Mouse (Mus musculus): Measurements from ENCODE around the gene Cacna2d1. TPM values are rescaled to one million over a fixed set of nuclear protein-coding genes. Genes with fewer than 3 reads are reported as not detected.
A peak's percentile ranks its signal among the peaks of the same experiment; 100 is the strongest.

Gene Cacna2d1
- polyA plus RNA-seq, 1 experiment from 2014 or later = 13.3 TPM

GRCm38 (mm10) chr5:16035259-16035658, 100.8 kb downstream of the Cacna2d1 start:
- no peaks in the 10 kb centered on the region for H3K27me3 ChIP-seq (ENCODE audit: insufficient read depth, low read length)
- H3K4me3 ChIP-seq (ENCODE audit: low read length) = no peak overlapping the region
- H3K9ac ChIP-seq (replicated peaks; ENCODE audit: low read length) = no peak overlapping the region
- WGBS = 73% methylated on average over 1 of the region's 1 CpGs
- H3K9me3 ChIP-seq (ENCODE audit: low read length) = no peaks in the 10 kb centered on the region
- H3K4me1 ChIP-seq (ENCODE audit: insufficient read depth, low read length) = no peaks in the 10 kb centered on the region
- no peaks in the 10 kb centered on the region for H3K36me3 ChIP-seq (ENCODE audit: insufficient read depth, low read length)
- no peak for ATAC-seq (ENCODE audit: low FRiP score, low TSS enrichment)
- H3K4me2 ChIP-seq (replicated peaks; ENCODE audit: low read depth, low read length) = no peak overlapping the region
- no peak overlapping the region for H3K27ac ChIP-seq (ENCODE audit: low read length)

DNA sequence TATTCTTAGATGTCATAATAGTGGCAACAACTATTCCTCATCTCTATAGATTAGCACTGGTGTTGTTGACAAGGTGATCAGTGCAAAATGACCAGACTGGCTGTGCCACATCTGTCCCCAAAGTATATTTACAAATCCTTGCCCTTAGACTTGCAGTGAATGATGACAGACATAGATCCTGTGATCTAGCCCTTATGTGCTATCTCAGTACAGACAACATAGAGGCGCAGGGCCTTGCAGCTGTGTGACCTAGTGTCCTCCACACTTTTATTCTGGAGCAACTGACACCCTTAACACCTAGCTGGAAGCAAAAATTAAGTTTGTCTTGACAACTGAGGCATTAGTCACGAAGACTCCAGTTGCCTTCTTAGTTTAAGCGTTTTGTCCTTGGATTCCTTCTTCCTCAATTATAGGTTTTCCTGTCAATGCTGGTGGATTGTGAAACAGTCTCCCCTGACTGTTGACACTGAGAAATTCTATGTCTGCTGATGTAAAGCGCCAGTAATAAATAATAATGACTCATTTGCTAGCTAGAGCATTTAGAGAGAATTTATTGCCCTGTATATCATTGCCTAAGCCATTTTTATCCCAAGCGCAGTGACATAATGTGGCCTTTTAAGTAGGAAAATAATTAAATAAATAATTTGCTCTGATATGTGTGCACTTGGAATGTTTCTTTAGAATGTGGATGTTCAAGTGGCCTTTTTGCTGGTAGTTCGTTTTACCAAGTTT, 110.8 kb downstream of the Cacna2d1 start:
- Histone ChIP-seq H3K9me3 (ENCODE audit: low read length) (no peaks in the 10 kb centered on the region), H3K27me3 (ENCODE audit: insufficient read depth, low read length) (no peaks in the 10 kb centered on the region)
- WGBS = 47% methylated on average over 6 of the region's 6 CpGs

DNA sequence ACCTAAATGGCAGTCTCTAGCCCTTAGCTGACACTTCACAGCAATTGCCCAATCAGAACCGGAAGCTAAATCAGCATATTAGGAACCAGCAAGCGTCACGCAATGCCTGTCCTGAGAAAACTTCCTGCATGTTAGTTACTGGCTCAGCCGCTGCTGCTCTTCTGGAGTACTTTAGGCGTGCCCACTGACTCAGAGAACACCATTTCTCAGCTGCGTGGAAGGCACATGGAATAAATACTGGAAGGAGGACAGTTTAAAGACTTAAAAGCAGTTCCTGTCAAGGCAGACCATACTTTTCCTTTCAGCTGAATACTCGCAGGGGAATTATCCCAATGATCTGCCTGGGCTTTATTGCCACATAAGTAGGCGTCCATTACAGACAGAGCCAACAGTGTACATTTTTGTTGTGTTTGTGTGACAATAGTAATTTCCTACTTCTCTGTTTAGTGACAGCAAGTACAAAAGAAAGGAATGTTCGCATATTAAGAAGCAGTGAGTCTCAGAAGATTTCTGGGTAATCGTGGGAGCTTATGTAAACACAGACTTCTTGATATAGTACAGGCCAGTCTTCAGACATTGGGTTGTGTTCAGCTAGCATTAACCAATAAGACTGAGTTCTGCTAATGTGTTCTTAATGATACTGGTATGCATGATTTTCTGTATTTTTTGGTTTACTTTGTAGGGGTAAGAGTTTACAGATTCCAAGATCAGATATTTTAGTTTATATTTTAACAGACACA, 113.1 kb downstream of the Cacna2d1 start:
- peaks cover 7% of the 10 kb centered on the region; the same call in 1 of the 2 replicates for H3K4me1 ChIP-seq (ENCODE audit: insufficient read depth, low read length)
- no peaks in the 10 kb centered on the region for H3K36me3 ChIP-seq (ENCODE audit: insufficient read depth, low read length)
- peak overlapping the region; percentile 0; the same call in 1 of the 2 replicates for H3K4me3 ChIP-seq (ENCODE audit: low read length)
- WGBS = 19% methylated on average over 10 of the region's 10 CpGs
- peak overlapping the region; percentile 24 for H3K27ac ChIP-seq (ENCODE audit: low read length)
- no peaks in the 10 kb centered on the region for H3K27me3 ChIP-seq (ENCODE audit: insufficient read depth, low read length)
- no peaks in the 10 kb centered on the region for H3K9me3 ChIP-seq (ENCODE audit: low read length)
- no peak overlapping the region for H3K9ac ChIP-seq (replicated peaks; ENCODE audit: low read length)
- ATAC-seq (ENCODE audit: low FRiP score, low TSS enrichment) = peak; percentile 74; the same call in 1 of the 2 replicates
- peak overlapping the region; percentile 14 for H3K4me2 ChIP-seq (replicated peaks; ENCODE audit: low read depth, low read length)

More for the DNA sequence above, 110.8 kb downstream of the Cacna2d1 start:
- Histone ChIP-seq H3K36me3 (ENCODE audit: insufficient read depth, low read length) (no peaks in the 10 kb centered on the region), H3K9ac (replicated peaks; ENCODE audit: low read length) (no peak overlapping the region), H3K4me2 (replicated peaks; ENCODE audit: low read depth, low read length) (no peak overlapping the region), H3K27ac (ENCODE audit: low read length) (no peak overlapping the region), H3K4me1 (ENCODE audit: insufficient read depth, low read length) (peaks cover 7% of the 10 kb centered on the region; the same call in 1 of the 2 replicates), H3K4me3 (ENCODE audit: low read length) (no peak overlapping the region)
- no peak for ATAC-seq (ENCODE audit: low FRiP score, low TSS enrichment)

GRCm38 (mm10) chr5:16056795-16057194, 122.3 kb downstream of the Cacna2d1 start:
- Histone ChIP-seq H3K4me1 (ENCODE audit: insufficient read depth, low read length) (no peaks in the 10 kb centered on the region), H3K9ac (replicated peaks; ENCODE audit: low read length) (no peak overlapping the region), H3K4me2 (replicated peaks; ENCODE audit: low read depth, low read length) (no peak overlapping the region), H3K27ac (ENCODE audit: low read length) (no peak overlapping the region), H3K36me3 (ENCODE audit: insufficient read depth, low read length) (no peaks in the 10 kb centered on the region), H3K9me3 (ENCODE audit: low read length) (0 out of 2 replicates have a peak, but pooled peaks cover 4% of the 10 kb centered on the region), H3K4me3 (ENCODE audit: low read length) (no peak overlapping the region), H3K27me3 (ENCODE audit: insufficient read depth, low read length) (no peaks in the 10 kb centered on the region)
- no peak; the same call in 1 of the 2 replicates for ATAC-seq (ENCODE audit: low FRiP score, low TSS enrichment)
- WGBS = 44% methylated on average over 2 of the region's 2 CpGs

- Histone ChIP-seq H3K9ac (replicated peaks; ENCODE audit: low read length) (no peak overlapping the region), H3K27me3 (ENCODE audit: insufficient read depth, low read length) (no peaks in the 10 kb centered on the region), H3K4me2 (replicated peaks; ENCODE audit: low read depth, low read length) (no peak overlapping the region), H3K4me1 (ENCODE audit: insufficient read depth, low read length) (no peaks in the 10 kb centered on the region; the same call in 1 of the 2 replicates), H3K27ac (ENCODE audit: low read length) (no peak overlapping the region), H3K36me3 (ENCODE audit: insufficient read depth, low read length) (no peaks in the 10 kb centered on the region), H3K9me3 (ENCODE audit: low read length) (0 out of 2 replicates have a peak, but pooled peaks cover 4% of the 10 kb centered on the region), H3K4me3 (ENCODE audit: low read length) (no peak overlapping the region)
- WGBS = 32% methylated on average over 5 of the region's 5 CpGs
- ATAC-seq (ENCODE audit: low FRiP score, low TSS enrichment) = peak; percentile 67; the same call in 1 of the 2 replicates
Measured at GRCm38 (mm10) chr5:16062773-16063172, 128.3 kb downstream of the Cacna2d1 start.

- ATAC-seq (ENCODE audit: low FRiP score, low TSS enrichment) = no peak
- H3K4me1 ChIP-seq (ENCODE audit: insufficient read depth, low read length) = no peaks in the 10 kb centered on the region; the same call in 1 of the 2 replicates
Measured at GRCm38 (mm10) chr5:16063273-16063672, 128.8 kb downstream of the Cacna2d1 start.

GRCm38 (mm10) chr5:16063949-16064348, 129.5 kb downstream of the Cacna2d1 start:
- Histone ChIP-seq H3K9ac (replicated peaks; ENCODE audit: low read length) (no peak overlapping the region), H3K4me3 (ENCODE audit: low read length) (no peak overlapping the region), H3K4me1 (ENCODE audit: insufficient read depth, low read length) (no peaks in the 10 kb centered on the region; the same call in 1 of the 2 replicates), H3K27me3 (ENCODE audit: insufficient read depth, low read length) (no peaks in the 10 kb centered on the region), H3K36me3 (ENCODE audit: insufficient read depth, low read length) (no peaks in the 10 kb centered on the region), H3K4me2 (replicated peaks; ENCODE audit: low read depth, low read length) (no peak overlapping the region), H3K27ac (ENCODE audit: low read length) (no peak overlapping the region), H3K9me3 (ENCODE audit: low read length) (0 out of 2 replicates have a peak, but pooled peaks cover 4% of the 10 kb centered on the region)
- no peak for ATAC-seq (ENCODE audit: low FRiP score, low TSS enrichment)
- 53% methylated on average over 3 of the region's 3 CpGs for WGBS

More at GRCm38 (mm10) chr5:16063273-16063672, 128.8 kb downstream of the Cacna2d1 start:
- Histone ChIP-seq H3K9ac (replicated peaks; ENCODE audit: low read length) (no peak overlapping the region), H3K27me3 (ENCODE audit: insufficient read depth, low read length) (no peaks in the 10 kb centered on the region), H3K9me3 (ENCODE audit: low read length) (0 out of 2 replicates have a peak, but pooled peaks cover 4% of the 10 kb centered on the region), H3K27ac (ENCODE audit: low read length) (no peak overlapping the region), H3K36me3 (ENCODE audit: insufficient read depth, low read length) (no peaks in the 10 kb centered on the region), H3K4me3 (ENCODE audit: low read length) (no peak overlapping the region), H3K4me2 (replicated peaks; ENCODE audit: low read depth, low read length) (no peak overlapping the region)

GRCm38 (mm10) chr5:16065816-16066215, 131.3 kb downstream of the Cacna2d1 start:
- H3K9me3 ChIP-seq (ENCODE audit: low read length) = 0 out of 2 replicates have a peak, but pooled peaks cover under 1% of the 10 kb centered on the region
- H3K27ac ChIP-seq (ENCODE audit: low read length) = no peak overlapping the region
- no peak overlapping the region for H3K9ac ChIP-seq (replicated peaks; ENCODE audit: low read length)
- H3K4me1 ChIP-seq (ENCODE audit: insufficient read depth, low read length) = no peaks in the 10 kb centered on the region; the same call in 1 of the 2 replicates
- no peaks in the 10 kb centered on the region for H3K36me3 ChIP-seq (ENCODE audit: insufficient read depth, low read length)
- no peaks in the 10 kb centered on the region for H3K27me3 ChIP-seq (ENCODE audit: insufficient read depth, low read length)
- 64% methylated on average over 4 of the region's 4 CpGs for WGBS
- H3K4me3 ChIP-seq (ENCODE audit: low read length) = no peak overlapping the region
- ATAC-seq (ENCODE audit: low FRiP score, low TSS enrichment) = no peak
- no peak overlapping the region for H3K4me2 ChIP-seq (replicated peaks; ENCODE audit: low read depth, low read length)

DNA sequence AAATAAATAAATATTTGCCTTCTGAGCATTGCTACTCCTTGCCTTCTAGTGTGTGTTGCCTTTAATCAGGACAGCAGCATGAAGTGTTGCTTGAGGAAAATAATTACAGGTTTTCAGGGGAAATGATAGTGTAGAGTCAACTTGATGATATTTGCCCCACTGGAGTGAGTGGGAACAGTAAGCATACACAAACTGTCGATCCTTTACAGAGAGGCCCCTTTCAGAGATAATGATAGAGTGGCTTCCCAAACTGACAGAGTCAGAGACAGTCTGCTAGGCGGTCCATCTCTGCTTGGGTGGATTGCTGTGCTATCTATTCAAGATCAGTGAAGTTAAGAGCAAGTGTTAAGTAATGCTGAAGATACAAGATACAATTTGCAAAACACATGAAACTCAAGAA, 147.8 kb downstream of the Cacna2d1 start:
- Histone ChIP-seq H3K4me1 (ENCODE audit: insufficient read depth, low read length) (no peaks in the 10 kb centered on the region), H3K36me3 (ENCODE audit: insufficient read depth, low read length) (no peaks in the 10 kb centered on the region), H3K27me3 (ENCODE audit: insufficient read depth, low read length) (no peaks in the 10 kb centered on the region), H3K9ac (replicated peaks; ENCODE audit: low read length) (no peak overlapping the region), H3K9me3 (ENCODE audit: low read length) (no peaks in the 10 kb centered on the region), H3K4me2 (replicated peaks; ENCODE audit: low read depth, low read length) (no peak overlapping the region), H3K4me3 (ENCODE audit: low read length) (no peak overlapping the region), H3K27ac (ENCODE audit: low read length) (no peak overlapping the region)
- no peak for ATAC-seq (ENCODE audit: low FRiP score, low TSS enrichment)
- WGBS = 90% methylated on average over 2 of the region's 2 CpGs
